Mouse (Mus musculus) C2C12 (cell line): ENCODE measurements at regions not wholly inside any gene's neighbourhood (a gene's known extent, or its start where the extent isn't known, plus 50 kb on each side); places are given as distances from the start of the nearest gene placed in this dataset.
A peak's percentile ranks its signal among the peaks of the same experiment; 100 is the strongest.

Experiments
- H3K27me3 ChIP-seq: one replicate; pipeline ENCODE4 v1.6.1; 2011; ENCODE audit not compliant: control insufficient read depth, insufficient read depth, insufficient read length
- H3K36me3 ChIP-seq: one replicate; pipeline ENCODE4 v1.6.1; 2011; ENCODE audit not compliant: control insufficient read depth, insufficient read depth
- H3K4me3 ChIP-seq: one replicate; pipeline ENCODE4 v1.5.1; 2011; ENCODE audit warnings: mild to moderate bottlenecking, control low read depth; ENCODE audit not compliant: poor library complexity, insufficient read depth, severe bottlenecking
- H3K79me2 ChIP-seq: one replicate; pipeline ENCODE4 v1.6.1; 2011; ENCODE audit not compliant: control insufficient read depth, insufficient read depth
- H3K79me3 ChIP-seq: one replicate; pipeline ENCODE4 v1.6.1; 2011; ENCODE audit warnings: low read depth, control low read depth
- H3ac ChIP-seq: one replicate; pipeline ENCODE3; 2011; ENCODE audit warnings: low read depth; ENCODE audit not compliant: control insufficient read depth, insufficient read length
- CEBPB ChIP-seq: IDR thresholded peaks from one replicate; pipeline ENCODE4 v1.6.1; 2011; ENCODE audit warnings: low read depth, mild to moderate bottlenecking, control low read depth, moderate library complexity
- CTCF ChIP-seq: IDR thresholded peaks from one replicate; pipeline ENCODE4 v1.5.1; 2011; ENCODE audit not compliant: control insufficient read depth, insufficient read depth, insufficient read length
- FOSL1 ChIP-seq: IDR thresholded peaks from one replicate; pipeline ENCODE4 v1.8.0; 2011; ENCODE audit warnings: mild to moderate bottlenecking, low read length; ENCODE audit not compliant: poor library complexity, insufficient read depth, severe bottlenecking
- MAX ChIP-seq: IDR thresholded peaks from one replicate; pipeline ENCODE4 v1.6.1; 2011; ENCODE audit warnings: mild to moderate bottlenecking, control low read depth
- MYOD1 ChIP-seq: IDR thresholded peaks from one replicate; pipeline ENCODE4 v1.6.1; 2011; ENCODE audit warnings: low read depth; ENCODE audit not compliant: control insufficient read depth, insufficient read length
- MYOG ChIP-seq: IDR thresholded peaks from one replicate; pipeline ENCODE4 v1.6.1; 2011; ENCODE audit not compliant: control insufficient read depth, insufficient read length; ENCODE audit errors: extremely low read depth
- USF1 ChIP-seq: IDR thresholded peaks from one replicate; pipeline ENCODE4 v1.6.1; 2011; ENCODE audit warnings: low read depth, mild to moderate bottlenecking, control low read depth, moderate library complexity

GRCm38 (mm10) chr13:37106009-37106408 lies 56.0 kb upstream of the F13a1 start:
- Histone ChIP-seq H3K79me3 (no peaks in the 10 kb centered on the region), H3K27me3 (no peaks in the 10 kb centered on the region), H3ac (no peak overlapping the region), H3K36me3 (no peaks in the 10 kb centered on the region), H3K4me3 (no peak overlapping the region), H3K79me2 (no peaks in the 10 kb centered on the region)
- no peak for TF ChIP-seq MAX
- no peak for TF ChIP-seq FOSL1
- TF ChIP-seq CTCF = no peak
- no peak for TF ChIP-seq CEBPB
- TF ChIP-seq MYOG = no peak
- no peak for TF ChIP-seq USF1
- TF ChIP-seq MYOD1 = no peak

DNA sequence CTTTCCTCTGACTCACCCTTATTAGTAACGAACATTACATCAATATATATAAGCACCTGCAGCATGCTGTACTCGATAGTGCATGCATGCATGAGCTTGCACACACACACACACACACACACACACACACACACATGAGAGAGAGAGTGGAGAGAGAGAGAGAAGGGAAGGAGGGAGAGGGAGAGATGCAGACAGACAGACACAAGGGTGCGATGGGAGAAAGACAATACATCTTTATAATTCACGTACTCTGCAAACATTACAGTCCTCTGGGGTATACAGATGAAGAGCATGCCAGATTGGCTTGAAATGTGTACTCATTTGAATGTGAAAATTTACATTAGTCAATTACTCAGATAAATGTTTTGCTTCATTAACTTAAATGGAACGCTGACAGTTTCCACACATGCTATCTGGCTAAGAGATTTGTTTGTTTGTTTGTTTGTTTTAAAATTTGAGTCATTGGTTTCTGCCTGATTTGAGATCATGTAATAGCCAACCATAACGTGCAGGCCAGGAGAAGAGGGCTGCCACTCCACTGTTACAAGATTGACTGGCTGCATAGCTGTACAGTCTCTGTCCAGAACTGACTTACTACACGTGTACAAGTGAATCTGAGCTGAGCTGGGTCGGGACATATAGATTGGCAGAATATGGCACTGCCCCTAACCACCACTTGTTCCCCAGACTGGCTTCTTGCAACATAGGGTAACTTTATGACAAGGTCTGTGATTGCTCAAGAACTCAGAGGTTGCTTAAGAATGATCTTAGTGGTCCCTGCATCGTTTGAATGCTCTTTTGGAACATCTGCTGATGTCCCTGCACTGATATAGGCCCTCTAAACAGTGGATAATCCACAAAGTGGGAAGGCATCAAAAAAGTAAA lies 54.6 kb upstream of the F13a1 start:
- TF ChIP-seq CEBPB (peak; percentile 38), MYOG (no peak), MYOD1 (no peak), USF1 (no peak)
- H3K4me3 ChIP-seq = no peak overlapping the region
- no peak overlapping the region for H3ac ChIP-seq
- no peaks in the 10 kb centered on the region for H3K79me3 ChIP-seq
- no peaks in the 10 kb centered on the region for H3K27me3 ChIP-seq
- no peaks in the 10 kb centered on the region for H3K36me3 ChIP-seq
- H3K79me2 ChIP-seq = no peaks in the 10 kb centered on the region

- H3K36me3 ChIP-seq = no peaks in the 10 kb centered on the region
- TF ChIP-seq CTCF (no peak), MAX (no peak), USF1 (no peak), MYOD1 (no peak), FOSL1 (no peak), CEBPB (no peak), MYOG (no peak)
- no peaks in the 10 kb centered on the region for H3K79me2 ChIP-seq
- H3K27me3 ChIP-seq = no peaks in the 10 kb centered on the region
- H3K4me3 ChIP-seq = no peak overlapping the region
- H3ac ChIP-seq = no peak overlapping the region
- no peaks in the 10 kb centered on the region for H3K79me3 ChIP-seq
These were observed 53.8 kb upstream of the F13a1 start for GRCm38 (mm10) chr13:37103741-37104296.

- H3K79me2 ChIP-seq = no peaks in the 10 kb centered on the region
- no peak overlapping the region for H3K4me3 ChIP-seq
- H3K36me3 ChIP-seq = no peaks in the 10 kb centered on the region
- TF ChIP-seq MAX (no peak), CEBPB (no peak), USF1 (no peak), CTCF (no peak)
- no peak overlapping the region for H3ac ChIP-seq
- H3K79me3 ChIP-seq = no peaks in the 10 kb centered on the region
- H3K27me3 ChIP-seq = no peaks in the 10 kb centered on the region
These were observed 51.7 kb upstream of the F13a1 start for GRCm38 (mm10) chr13:37101755-37102154.
